Mouse (Mus musculus) kidney, adult 2 months (tissue): ENCODE measurements around the gene Atp6v0c. TPM values are rescaled to one million over a fixed set of nuclear protein-coding genes. Genes with fewer than 3 reads are reported as not detected.
A peak's percentile ranks its signal among the peaks of the same experiment; 100 is the strongest.

Source experiments
- DNase-seq: peaks from one replicate; pipeline ENCODE4 v3.0.0; 2021
- H3K27ac ChIP-seq: fragments of 200-500 bp; 2 replicates; pipeline ENCODE4 v1.5.1; 2012; ENCODE audit warnings: low read depth, low read length, control low read depth, inconsistent platforms; ENCODE audit not compliant: insufficient read depth
- H3K27me3 ChIP-seq: fragments of 200-500 bp; replicated peaks from 2 replicates; pipeline ENCODE4 v1.6.1; 2012; ENCODE audit warnings: mild to moderate bottlenecking, moderate library complexity, low read length, inconsistent platforms; ENCODE audit not compliant: control insufficient read depth, insufficient read depth
- H3K36me3 ChIP-seq: fragments of 200-500 bp; 2 replicates; pipeline ENCODE4 v1.6.1; 2012; ENCODE audit warnings: mild to moderate bottlenecking, moderate library complexity, low read length, inconsistent platforms; ENCODE audit not compliant: control insufficient read depth, insufficient read depth
- H3K4me1 ChIP-seq: fragments of 200-500 bp; 2 replicates; pipeline ENCODE4 v1.6.1; 2011; ENCODE audit warnings: low read length; ENCODE audit not compliant: control insufficient read depth, insufficient read depth
- H3K4me3 ChIP-seq: fragments of 200-500 bp; 2 replicates; pipeline ENCODE4 v1.5.1; 2011; ENCODE audit warnings: mild to moderate bottlenecking, low read depth, low read length, control low read depth; ENCODE audit not compliant: insufficient read depth
- CTCF ChIP-seq: fragments of 200-500 bp; conservative IDR thresholded peaks from 2 replicates; pipeline ENCODE4 v1.5.1; 2011; ENCODE audit warnings: low read depth, mild to moderate bottlenecking, control low read depth, low read length, moderate library complexity, mixed read lengths; ENCODE audit not compliant: insufficient read depth, insufficient read length
- POLR2A ChIP-seq: fragments of 200-500 bp; IDR thresholded peaks from one replicate; pipeline ENCODE4 v1.6.1; 2011; ENCODE audit warnings: low read depth, low read length, control low read depth
- WGBS: fragments of 180-500 bp; shearing (Covaris S2); methylation state at CpG from one replicate; pipeline ENCODE4 v1.1.7; 2018; 5-methylcytosine and 5-hydroxymethylcytosine counted together
- polyA plus RNA-seq: library from polyadenylated mRNA; depleted of rRNA; stranded (reverse); fragments of >200 nt; gene quantifications from 2 replicates; pipeline ENCODE4 v1.2.3, GENCODE M21; 2012

Gene Atp6v0c
- polyA plus RNA-seq, 1 experiment, result 2,489 TPM

- TF ChIP-seq POLR2A, result no peak
- no peak for TF ChIP-seq CTCF
- Histone ChIP-seq H3K4me1 (peaks cover 4% of the 10 kb centered on the region; the same call in 1 of the 2 replicates), H3K27me3 (no peaks in the 10 kb centered on the region), H3K27ac (no peak overlapping the region), H3K36me3 (no peaks in the 10 kb centered on the region), H3K4me3 (peak overlapping the region; percentile 54)
- DNase-seq, result no peak
- WGBS, result 8% methylated on average over 7 of the region's 7 CpGs
Measured at GRCm38 (mm10) chr17:24204846-24205245, 35.3 kb upstream of the Atp6v0c start.

DNA sequence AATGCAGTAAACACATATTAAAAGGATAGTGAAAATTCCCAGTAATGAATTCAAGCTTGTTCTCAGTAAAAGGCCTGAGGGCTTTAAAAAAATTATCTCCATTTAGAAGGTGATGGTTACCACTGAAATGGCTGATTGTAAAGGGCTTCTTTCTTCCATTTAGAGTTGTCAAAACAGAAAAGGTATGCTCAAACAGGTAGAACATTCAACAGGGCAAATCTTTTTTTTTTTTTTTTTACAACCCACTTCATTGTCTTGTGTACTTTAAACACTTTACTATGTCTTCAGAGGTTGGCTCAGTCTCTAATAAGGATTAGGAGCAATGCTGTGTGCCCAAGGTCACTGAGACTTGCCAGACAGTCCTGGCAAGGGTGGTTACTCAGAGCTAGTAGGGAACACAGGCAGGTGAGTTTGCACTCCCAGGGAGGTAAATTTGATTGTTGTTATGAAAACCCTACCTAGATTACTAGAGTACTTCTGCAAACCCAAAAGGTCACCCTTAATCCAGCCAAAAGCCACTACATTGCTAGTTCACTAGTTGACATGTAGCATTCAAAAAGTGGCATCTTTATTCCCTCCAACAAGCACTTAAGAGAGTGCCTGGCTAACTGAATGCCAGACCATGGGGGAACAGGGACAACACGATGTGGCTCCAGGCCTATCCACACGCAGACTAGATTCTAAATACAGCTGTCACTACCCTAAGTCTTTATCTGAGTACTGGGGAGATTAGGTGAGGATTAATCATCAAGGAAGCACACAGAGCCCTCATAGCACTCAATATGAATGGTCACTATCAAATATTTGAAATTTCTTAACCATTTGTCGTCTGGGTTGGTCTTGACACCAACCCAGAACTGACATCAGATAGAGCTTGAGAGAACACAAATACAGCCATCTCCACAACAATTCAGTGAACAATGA lies 34.4 kb upstream of the Atp6v0c start:
- Histone ChIP-seq H3K27ac (no peak overlapping the region), H3K4me1 (peaks cover 4% of the 10 kb centered on the region; the same call in 1 of the 2 replicates), H3K27me3 (no peaks in the 10 kb centered on the region), H3K36me3 (no peaks in the 10 kb centered on the region), H3K4me3 (no peak overlapping the region)
- WGBS, result 80% methylated on average over 3 of the region's 3 CpGs
- TF ChIP-seq POLR2A (no peak), CTCF (no peak)
- peak; percentile 33 for DNase-seq

DNA sequence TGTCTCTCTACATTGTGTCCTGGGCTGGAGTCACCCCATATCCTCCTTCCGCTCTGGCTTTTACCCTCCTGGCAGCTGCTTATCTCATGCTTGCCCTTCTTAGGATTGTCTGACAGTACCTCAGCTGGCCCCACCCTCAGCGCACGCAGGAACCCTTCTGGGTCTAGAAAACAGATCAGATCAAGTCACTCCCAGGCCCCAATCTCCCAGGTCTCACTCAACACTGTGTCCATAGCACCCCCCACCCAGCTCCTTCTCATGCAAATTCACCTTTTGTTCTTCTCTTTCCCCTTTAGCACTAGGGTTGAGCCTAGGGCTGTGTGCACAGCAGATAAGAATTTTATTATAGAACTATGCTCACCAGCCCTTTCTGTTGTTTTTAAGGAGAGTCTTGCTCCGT lies 33.6 kb upstream of the Atp6v0c start:
- Histone ChIP-seq H3K27me3 (no peaks in the 10 kb centered on the region), H3K4me3 (no peak overlapping the region), H3K4me1 (peaks cover 4% of the 10 kb centered on the region; the same call in 1 of the 2 replicates), H3K36me3 (no peaks in the 10 kb centered on the region), H3K27ac (no peak overlapping the region)
- no peak for DNase-seq
- TF ChIP-seq CTCF (no peak), POLR2A (no peak)
- 84% methylated on average over 4 of the region's 4 CpGs for WGBS

DNA sequence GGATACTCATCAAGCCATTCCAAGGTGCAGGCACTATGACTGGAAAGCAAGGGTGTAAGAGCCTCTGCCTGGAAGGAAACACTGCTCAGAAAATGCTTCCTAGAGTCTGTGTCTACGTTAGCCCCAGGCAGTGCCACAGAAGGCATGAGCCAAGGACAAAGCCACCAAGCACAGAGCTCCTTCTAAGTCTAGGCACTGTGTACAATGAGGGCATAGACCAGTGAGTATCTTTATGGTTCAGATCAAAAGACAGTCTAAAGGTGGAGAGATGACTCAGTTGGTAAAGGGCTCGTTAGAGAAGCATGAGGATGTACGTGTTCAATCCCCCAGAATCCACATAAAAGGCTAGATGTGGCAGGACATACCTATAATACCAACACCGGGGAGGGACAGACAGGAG lies 31.6 kb upstream of the Atp6v0c start:
- H3K27me3 ChIP-seq, result no peaks in the 10 kb centered on the region
- no peak overlapping the region for H3K27ac ChIP-seq
- no peak for DNase-seq
- 84% methylated on average over 4 of the region's 4 CpGs for WGBS
- no peak overlapping the region for H3K4me3 ChIP-seq
- peaks cover 4% of the 10 kb centered on the region; the same call in 1 of the 2 replicates for H3K4me1 ChIP-seq
- TF ChIP-seq POLR2A, result no peak
- no peak for TF ChIP-seq CTCF
- no peaks in the 10 kb centered on the region for H3K36me3 ChIP-seq

DNA sequence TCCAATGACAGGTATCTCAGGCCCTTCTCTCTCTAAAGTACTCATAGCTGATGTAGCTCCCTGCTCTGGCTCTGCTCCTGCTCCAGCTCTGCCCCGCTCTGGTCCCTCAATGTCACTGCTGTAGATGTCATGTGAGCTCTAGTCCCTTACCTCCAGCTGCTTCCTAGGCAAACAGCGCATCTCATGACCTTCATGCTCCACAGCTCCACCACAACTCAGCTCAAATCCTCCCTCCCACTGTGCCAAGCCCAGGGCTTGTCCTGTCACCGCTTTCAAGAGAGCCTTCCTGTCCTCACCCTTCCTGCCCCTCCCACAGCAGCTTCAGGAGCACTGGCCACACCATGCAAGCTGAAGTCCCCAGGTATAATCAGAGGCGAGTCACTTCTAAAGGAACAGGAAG lies 30.2 kb upstream of the Atp6v0c start:
- H3K27ac ChIP-seq, result no peak overlapping the region
- H3K27me3 ChIP-seq, result no peaks in the 10 kb centered on the region
- 51% methylated on average over 4 of the region's 4 CpGs for WGBS
- H3K4me1 ChIP-seq, result no peaks in the 10 kb centered on the region
- H3K36me3 ChIP-seq, result no peaks in the 10 kb centered on the region
- no peak overlapping the region for H3K4me3 ChIP-seq
- TF ChIP-seq CTCF (no peak), POLR2A (no peak)
- peak; percentile 38 for DNase-seq

- H3K4me3 ChIP-seq, result no peak overlapping the region
- no peak for TF ChIP-seq POLR2A
- H3K4me1 ChIP-seq, result no peaks in the 10 kb centered on the region
- no peaks in the 10 kb centered on the region for H3K36me3 ChIP-seq
- WGBS, result 97% methylated on average over 4 of the region's 4 CpGs
- DNase-seq, result no peak
- H3K27me3 ChIP-seq, result no peaks in the 10 kb centered on the region
- H3K27ac ChIP-seq, result no peak overlapping the region
Measured at GRCm38 (mm10) chr17:24199252-24199651, 29.8 kb upstream of the Atp6v0c start.

DNA sequence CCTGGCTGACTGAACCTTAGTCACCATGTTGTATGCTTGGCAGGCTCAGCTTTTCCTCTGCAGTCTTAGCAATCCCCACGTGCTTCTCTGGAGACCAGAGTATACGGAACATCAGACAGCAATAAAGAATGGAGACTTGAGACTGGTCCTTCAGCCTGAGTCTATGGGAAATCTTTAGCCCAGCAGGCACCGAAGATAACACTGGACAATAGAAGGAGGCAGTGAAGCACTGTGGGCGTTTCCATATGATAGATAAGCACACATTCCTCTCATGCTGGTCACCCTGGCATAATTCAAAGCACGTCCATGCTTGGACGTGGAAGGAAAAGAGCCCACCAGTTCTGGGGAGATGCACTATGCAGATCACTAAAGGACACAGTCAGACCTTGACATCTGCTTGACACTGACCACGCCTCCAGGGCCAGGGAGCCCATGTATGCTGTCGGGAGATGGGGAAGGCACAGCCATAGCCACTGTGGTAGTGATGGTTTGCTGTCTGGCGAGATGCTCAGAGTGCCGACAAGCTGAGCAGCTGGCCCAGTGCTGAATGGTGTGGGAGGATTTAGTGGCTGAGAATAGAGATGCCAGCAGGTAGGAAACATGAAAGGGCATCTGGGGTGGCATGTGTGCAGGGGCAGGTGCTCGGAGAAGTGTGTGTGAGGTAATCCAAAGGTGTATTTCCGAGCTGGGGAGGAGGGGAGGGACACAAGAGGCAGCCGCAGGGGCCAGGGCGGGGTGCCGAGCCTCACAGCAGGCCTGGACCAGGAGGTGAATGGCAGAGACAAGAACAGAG lies 27.7 kb upstream of the Atp6v0c start:
- H3K4me1 ChIP-seq, result no peaks in the 10 kb centered on the region
- H3K36me3 ChIP-seq, result no peaks in the 10 kb centered on the region
- 81% methylated on average over 15 of the region's 15 CpGs for WGBS
- no peak overlapping the region for H3K4me3 ChIP-seq
- no peak overlapping the region for H3K27ac ChIP-seq
- no peak for DNase-seq
- TF ChIP-seq POLR2A (no peak), CTCF (no peak)
- no peaks in the 10 kb centered on the region for H3K27me3 ChIP-seq
